Mouse (Mus musculus) WW6 (cell line): ENCODE measurements around the gene Ngef.

Experiments
- DNase-seq: peaks from one replicate; pipeline ENCODE4 v3.0.0-alpha.2; 2013; ENCODE audit warnings: low read depth, low spot score

Ngef gene

GRCm38 (mm10) chr1:87565760-87566159, 7.9 kb downstream of the Ngef start:
- DNase-seq = no peak

- DNase-seq = no peak
These were observed 10.7 kb downstream of the Ngef start for GRCm38 (mm10) chr1:87562967-87563366.

- DNase-seq = no peak
These were observed 20.1 kb downstream of the Ngef start for GRCm38 (mm10) chr1:87553586-87553985.

- no peak for DNase-seq
These were observed 22.7 kb downstream of the Ngef start for GRCm38 (mm10) chr1:87551008-87551407.

- DNase-seq = peak; percentile 65
These were observed 32.1 kb downstream of the Ngef start for GRCm38 (mm10) chr1:87541614-87542013.

GRCm38 (mm10) chr1:87537008-87537407, 36.7 kb downstream of the Ngef start:
- no peak for DNase-seq

- no peak for DNase-seq
These were observed 39.6 kb downstream of the Ngef start for GRCm38 (mm10) chr1:87534118-87534517.

- DNase-seq = no peak
These were observed 41.3 kb downstream of the Ngef start for GRCm38 (mm10) chr1:87532346-87532745.

- no peak for DNase-seq
These were observed 46.5 kb downstream of the Ngef start for GRCm38 (mm10) chr1:87527191-87527590.

- DNase-seq = no peak
These were observed 48.6 kb downstream of the Ngef start for GRCm38 (mm10) chr1:87525041-87525440.

GRCm38 (mm10) chr1:87521523-87521922, 52.1 kb downstream of the Ngef start:
- DNase-seq = no peak

GRCm38 (mm10) chr1:87520467-87520866, 53.2 kb downstream of the Ngef start:
- no peak for DNase-seq

- no peak for DNase-seq
These were observed 62.8 kb downstream of the Ngef start for GRCm38 (mm10) chr1:87510845-87511244.

- no peak for DNase-seq
These were observed 63.4 kb downstream of the Ngef start for GRCm38 (mm10) chr1:87510166-87510691.

GRCm38 (mm10) chr1:87509561-87510165, 64.0 kb downstream of the Ngef start, which contains the start of gene Neu2:
Gene Neu2, plus strand, starts transcription at chr1:87509889.
- no peak for DNase-seq

- no peak for DNase-seq
These were observed 64.8 kb downstream of the Ngef start for GRCm38 (mm10) chr1:87508591-87509560.

- DNase-seq = no peak
These were observed 65.8 kb downstream of the Ngef start for GRCm38 (mm10) chr1:87507857-87508256.

GRCm38 (mm10) chr1:87505524-87505923, 68.1 kb downstream of the Ngef start:
- no peak for DNase-seq

- DNase-seq = no peak
These were observed 80.1 kb downstream of the Ngef start for GRCm38 (mm10) chr1:87493542-87493941.

GRCm38 (mm10) chr1:87492285-87492684, 81.4 kb downstream of the Ngef start:
- no peak for DNase-seq

GRCm38 (mm10) chr1:87486386-87486785, 87.3 kb downstream of the Ngef start:
- DNase-seq = no peak

- no peak for DNase-seq
These were observed 91.1 kb downstream of the Ngef start for GRCm38 (mm10) chr1:87482546-87482945.
